Mouse (Mus musculus): ENCODE results near the gene Armc2. TPM values are rescaled to one million over a fixed set of nuclear protein-coding genes. Genes with fewer than 3 reads are reported as not detected.

Armc2 gene
- polyA plus RNA-seq, 1 experiment from 2014 or later, result 1.2 TPM

- 90% methylated on average over 1 of the region's 1 CpGs for WGBS
- no peak for ATAC-seq
- Histone ChIP-seq H3K36me3 (ENCODE audit: control insufficient read depth, insufficient read depth) (no peaks in the 10 kb centered on the region), H3K27me3 (replicated peaks; ENCODE audit: control insufficient read depth, insufficient read depth, low read length) (no peaks in the 10 kb centered on the region), H3K4me3 (ENCODE audit: low read depth, low read length) (no peak overlapping the region), H3K4me2 (replicated peaks; ENCODE audit: low read depth) (no peak overlapping the region), H3K9me3 (ENCODE audit: control insufficient read depth) (no peaks in the 10 kb centered on the region), H3K4me1 (replicated peaks; ENCODE audit: control insufficient read depth, insufficient read depth, low read length) (no peaks in the 10 kb centered on the region), H3K9ac (ENCODE audit: low read depth, low read length) (no peak overlapping the region), H3K27ac (ENCODE audit: low read depth, low read length) (no peak overlapping the region)
- no peak for TF ChIP-seq CTCF (IDR thresholded peaks at IDR 0.05; ENCODE audit: low read depth)
These were observed 14.2 kb downstream of the Armc2 start for GRCm38 (mm10) chr10:42004056-42004455.

GRCm38 (mm10) chr10:42003576-42003975 lies 14.7 kb downstream of the Armc2 start:
- no peak overlapping the region for H3K9ac ChIP-seq (ENCODE audit: low read depth, low read length)
- no peak for ATAC-seq
- 88% methylated on average over 1 of the region's 1 CpGs for WGBS
- no peaks in the 10 kb centered on the region for H3K9me3 ChIP-seq (ENCODE audit: control insufficient read depth)
- no peak for TF ChIP-seq CTCF (IDR thresholded peaks at IDR 0.05; ENCODE audit: low read depth)
- no peak overlapping the region for H3K27ac ChIP-seq (ENCODE audit: low read depth, low read length)
- no peak overlapping the region for H3K4me3 ChIP-seq (ENCODE audit: low read depth, low read length)
- H3K27me3 ChIP-seq (replicated peaks; ENCODE audit: control insufficient read depth, insufficient read depth, low read length), result no peaks in the 10 kb centered on the region
- no peaks in the 10 kb centered on the region for H3K4me1 ChIP-seq (replicated peaks; ENCODE audit: control insufficient read depth, insufficient read depth, low read length)
- no peak overlapping the region for H3K4me2 ChIP-seq (replicated peaks; ENCODE audit: low read depth)
- H3K36me3 ChIP-seq (ENCODE audit: control insufficient read depth, insufficient read depth), result no peaks in the 10 kb centered on the region

GRCm38 (mm10) chr10:42002436-42002835 lies 15.8 kb downstream of the Armc2 start:
- 56% methylated on average over 7 of the region's 7 CpGs for WGBS
- no peak for ATAC-seq
- no peak overlapping the region for H3K27ac ChIP-seq (ENCODE audit: low read depth, low read length)

GRCm38 (mm10) chr10:42001260-42001659 lies 17.0 kb downstream of the Armc2 start:
- Histone ChIP-seq H3K27ac (ENCODE audit: low read depth, low read length) (no peak overlapping the region), H3K4me3 (ENCODE audit: low read depth, low read length) (no peak overlapping the region), H3K4me1 (replicated peaks; ENCODE audit: control insufficient read depth, insufficient read depth, low read length) (no peaks in the 10 kb centered on the region), H3K4me2 (replicated peaks; ENCODE audit: low read depth) (no peak overlapping the region), H3K36me3 (ENCODE audit: control insufficient read depth, insufficient read depth) (no peaks in the 10 kb centered on the region), H3K9me3 (ENCODE audit: control insufficient read depth) (no peaks in the 10 kb centered on the region), H3K27me3 (replicated peaks; ENCODE audit: control insufficient read depth, insufficient read depth, low read length) (no peaks in the 10 kb centered on the region), H3K9ac (ENCODE audit: low read depth, low read length) (no peak overlapping the region)
- 82% methylated on average over 3 of the region's 3 CpGs for WGBS
- TF ChIP-seq CTCF (IDR thresholded peaks at IDR 0.05; ENCODE audit: low read depth), result no peak
- ATAC-seq, result no peak

More at GRCm38 (mm10) chr10:42002436-42002835, 15.8 kb downstream of the Armc2 start:
- Histone ChIP-seq H3K9me3 (ENCODE audit: control insufficient read depth) (no peaks in the 10 kb centered on the region), H3K4me3 (ENCODE audit: low read depth, low read length) (no peak overlapping the region), H3K4me1 (replicated peaks; ENCODE audit: control insufficient read depth, insufficient read depth, low read length) (no peaks in the 10 kb centered on the region), H3K27me3 (replicated peaks; ENCODE audit: control insufficient read depth, insufficient read depth, low read length) (no peaks in the 10 kb centered on the region), H3K4me2 (replicated peaks; ENCODE audit: low read depth) (no peak overlapping the region), H3K9ac (ENCODE audit: low read depth, low read length) (no peak overlapping the region), H3K36me3 (ENCODE audit: control insufficient read depth, insufficient read depth) (no peaks in the 10 kb centered on the region)
- no peak for TF ChIP-seq CTCF (IDR thresholded peaks at IDR 0.05; ENCODE audit: low read depth)

- TF ChIP-seq CTCF (IDR thresholded peaks at IDR 0.05; ENCODE audit: low read depth), result no peak
- WGBS, result 44% methylated on average over 1 of the region's 1 CpGs
These were observed 20.5 kb downstream of the Armc2 start for GRCm38 (mm10) chr10:41997691-41998178.

GRCm38 (mm10) chr10:41996157-41996556 lies 22.1 kb downstream of the Armc2 start:
- H3K4me1 ChIP-seq (replicated peaks; ENCODE audit: control insufficient read depth, insufficient read depth, low read length), result no peaks in the 10 kb centered on the region
- no peak for ATAC-seq
- no peak overlapping the region for H3K9ac ChIP-seq (ENCODE audit: low read depth, low read length)
- H3K27me3 ChIP-seq (replicated peaks; ENCODE audit: control insufficient read depth, insufficient read depth, low read length), result no peaks in the 10 kb centered on the region
- no peak overlapping the region for H3K4me3 ChIP-seq (ENCODE audit: low read depth, low read length)
- H3K9me3 ChIP-seq (ENCODE audit: control insufficient read depth), result no peaks in the 10 kb centered on the region
- no peaks in the 10 kb centered on the region for H3K36me3 ChIP-seq (ENCODE audit: control insufficient read depth, insufficient read depth)
- no peak overlapping the region for H3K4me2 ChIP-seq (replicated peaks; ENCODE audit: low read depth)
- no peak for TF ChIP-seq CTCF (IDR thresholded peaks at IDR 0.05; ENCODE audit: low read depth)
- 73% methylated on average over 8 of the region's 8 CpGs for WGBS
- no peak overlapping the region for H3K27ac ChIP-seq (ENCODE audit: low read depth, low read length)

More at GRCm38 (mm10) chr10:41997691-41998178, 20.5 kb downstream of the Armc2 start:
- Histone ChIP-seq H3K4me2 (replicated peaks; ENCODE audit: low read depth) (no peak overlapping the region), H3K27me3 (replicated peaks; ENCODE audit: control insufficient read depth, insufficient read depth, low read length) (no peaks in the 10 kb centered on the region), H3K9me3 (ENCODE audit: control insufficient read depth) (no peaks in the 10 kb centered on the region), H3K9ac (ENCODE audit: low read depth, low read length) (no peak overlapping the region), H3K4me1 (replicated peaks; ENCODE audit: control insufficient read depth, insufficient read depth, low read length) (no peaks in the 10 kb centered on the region), H3K4me3 (ENCODE audit: low read depth, low read length) (no peak overlapping the region), H3K27ac (ENCODE audit: low read depth, low read length) (no peak overlapping the region), H3K36me3 (ENCODE audit: control insufficient read depth, insufficient read depth) (no peaks in the 10 kb centered on the region)
- no peak for ATAC-seq

- Histone ChIP-seq H3K4me3 (ENCODE audit: low read depth, low read length) (no peak overlapping the region), H3K9me3 (ENCODE audit: control insufficient read depth) (no peaks in the 10 kb centered on the region), H3K4me1 (replicated peaks; ENCODE audit: control insufficient read depth, insufficient read depth, low read length) (no peaks in the 10 kb centered on the region), H3K36me3 (ENCODE audit: control insufficient read depth, insufficient read depth) (no peaks in the 10 kb centered on the region), H3K4me2 (replicated peaks; ENCODE audit: low read depth) (no peak overlapping the region), H3K27ac (ENCODE audit: low read depth, low read length) (no peak overlapping the region), H3K27me3 (replicated peaks; ENCODE audit: control insufficient read depth, insufficient read depth, low read length) (no peaks in the 10 kb centered on the region), H3K9ac (ENCODE audit: low read depth, low read length) (no peak overlapping the region)
- WGBS, result 80% methylated on average over 2 of the region's 2 CpGs
- TF ChIP-seq CTCF (IDR thresholded peaks at IDR 0.05; ENCODE audit: low read depth), result no peak
- no peak for ATAC-seq
These were observed 23.2 kb downstream of the Armc2 start for GRCm38 (mm10) chr10:41995051-41995450.

Measured in intestine, postnatal 0 days (tissue).